Mouse (Mus musculus): ENCODE measurements around the gene Ccs. TPM values are rescaled to one million over a fixed set of nuclear protein-coding genes. Genes with fewer than 3 reads are reported as not detected.

Ccs gene
- polyA plus RNA-seq, 1 experiment from 2014 or later = 41.4 TPM

Other genes with a start within 250 kb of the Ccs start
- gene Lrfn4, start 223.7 kb downstream of the Ccs start, polyA plus RNA-seq (2014; fragmentation: Nextera tagmentation; extraction: Ambion mirVana) = 17.9 and 18.9 TPM in 2 replicates
- 47.0 and 53.3 TPM in 2 replicates for gene Rce1, start 213.7 kb downstream of the Ccs start, polyA plus RNA-seq (2014; fragmentation: Nextera tagmentation; extraction: Ambion mirVana)
- 5.4 and 6.3 TPM in 2 replicates for gene Gm960, start 140.7 kb downstream of the Ccs start, polyA plus RNA-seq (2014; fragmentation: Nextera tagmentation; extraction: Ambion mirVana)
- gene Sptbn2, start 128.2 kb downstream of the Ccs start, polyA plus RNA-seq (2014; fragmentation: Nextera tagmentation; extraction: Ambion mirVana) = 38.3 and 38.4 TPM in 2 replicates
- gene Rbm4b, start 82.8 kb downstream of the Ccs start, polyA plus RNA-seq (2014; fragmentation: Nextera tagmentation; extraction: Ambion mirVana) = 132 and 136 TPM in 2 replicates
- 78.9 and 82.7 TPM in 2 replicates for gene Rbm4, start 45.4 kb downstream of the Ccs start, polyA plus RNA-seq (2014; fragmentation: Nextera tagmentation; extraction: Ambion mirVana)
- gene Gm21992, start 27.7 kb downstream of the Ccs start, polyA plus RNA-seq (2014; fragmentation: Nextera tagmentation; extraction: Ambion mirVana) = 8.6 and 10.5 TPM in 2 replicates
- 56.3 and 62.8 TPM in 2 replicates for gene Rbm14, start 27.7 kb downstream of the Ccs start, polyA plus RNA-seq (2014; fragmentation: Nextera tagmentation; extraction: Ambion mirVana)
- 0.71 and 0.81 TPM in 2 replicates for gene Ccdc87, start within 50 bp of the Ccs start, polyA plus RNA-seq (2014; fragmentation: Nextera tagmentation; extraction: Ambion mirVana)
- gene Ctsf, start 15.8 kb upstream of the Ccs start, polyA plus RNA-seq (2014; fragmentation: Nextera tagmentation; extraction: Ambion mirVana) = 68.8 and 74.4 TPM in 2 replicates
- gene Actn3, start 38.6 kb upstream of the Ccs start, polyA plus RNA-seq (2014; fragmentation: Nextera tagmentation; extraction: Ambion mirVana) = 2.9 and 3.2 TPM in 2 replicates
- gene Zdhhc24, start 39.3 kb upstream of the Ccs start, polyA plus RNA-seq (2014; fragmentation: Nextera tagmentation; extraction: Ambion mirVana) = 17.0 and 17.7 TPM in 2 replicates
- 12.5 and 12.9 TPM in 2 replicates for gene Bbs1, start 67.3 kb upstream of the Ccs start, polyA plus RNA-seq (2014; fragmentation: Nextera tagmentation; extraction: Ambion mirVana)
- 90.7 and 95.7 TPM in 2 replicates for gene Dpp3, start 89.0 kb upstream of the Ccs start, polyA plus RNA-seq (2014; fragmentation: Nextera tagmentation; extraction: Ambion mirVana)
- 9.5 and 11.6 TPM in 2 replicates for gene Peli3, start 103.8 kb upstream of the Ccs start, polyA plus RNA-seq (2014; fragmentation: Nextera tagmentation; extraction: Ambion mirVana)
- 119 TPM in 2 replicates for gene Mrpl11, start 122.8 kb upstream of the Ccs start, polyA plus RNA-seq (2014; fragmentation: Nextera tagmentation; extraction: Ambion mirVana)
- gene Npas4, start 151.0 kb upstream of the Ccs start, polyA plus RNA-seq (2014; fragmentation: Nextera tagmentation; extraction: Ambion mirVana) = 0.23 and 0.31 TPM in 2 replicates
- gene Slc29a2, start 184.5 kb upstream of the Ccs start, polyA plus RNA-seq (2014; fragmentation: Nextera tagmentation; extraction: Ambion mirVana) = 9.9 and 10.7 TPM in 2 replicates
- gene B4gat1, start 199.5 kb upstream of the Ccs start, polyA plus RNA-seq (2014; fragmentation: Nextera tagmentation; extraction: Ambion mirVana) = 93.7 and 101 TPM in 2 replicates
- 1.4 and 1.9 TPM in 2 replicates for gene AC124502.3, start 199.6 kb upstream of the Ccs start, polyA plus RNA-seq (2014; fragmentation: Nextera tagmentation; extraction: Ambion mirVana)
- 28.6 and 29.5 TPM in 2 replicates for gene Brms1, start 202.0 kb upstream of the Ccs start, polyA plus RNA-seq (2014; fragmentation: Nextera tagmentation; extraction: Ambion mirVana)
- gene Rin1, start 211.1 kb upstream of the Ccs start, polyA plus RNA-seq (2014; fragmentation: Nextera tagmentation; extraction: Ambion mirVana) = 1.1 and 1.4 TPM in 2 replicates
- gene Cd248, start 228.7 kb upstream of the Ccs start, polyA plus RNA-seq (2014; fragmentation: Nextera tagmentation; extraction: Ambion mirVana) = 23.8 and 26.4 TPM in 2 replicates
- gene Tmem151a, start 246.2 kb upstream of the Ccs start, polyA plus RNA-seq (2014; fragmentation: Nextera tagmentation; extraction: Ambion mirVana) = 20.7 and 23.8 TPM in 2 replicates
- 62.4 and 72.6 TPM in 2 replicates for gene Yif1a, start 249.2 kb upstream of the Ccs start, polyA plus RNA-seq (2014; fragmentation: Nextera tagmentation; extraction: Ambion mirVana)

All from hindbrain, embryonic 14.5 days (tissue).